Mouse (Mus musculus): ENCODE results near the gene Gm28845. TPM values are rescaled to one million over a fixed set of nuclear protein-coding genes. Genes with fewer than 3 reads are reported as not detected.

The Gm28845 gene
- not detected in 2 replicates for polyA plus RNA-seq (2015; fragmentation: Nextera tagmentation; extraction: Ambion mirVana)

DNA sequence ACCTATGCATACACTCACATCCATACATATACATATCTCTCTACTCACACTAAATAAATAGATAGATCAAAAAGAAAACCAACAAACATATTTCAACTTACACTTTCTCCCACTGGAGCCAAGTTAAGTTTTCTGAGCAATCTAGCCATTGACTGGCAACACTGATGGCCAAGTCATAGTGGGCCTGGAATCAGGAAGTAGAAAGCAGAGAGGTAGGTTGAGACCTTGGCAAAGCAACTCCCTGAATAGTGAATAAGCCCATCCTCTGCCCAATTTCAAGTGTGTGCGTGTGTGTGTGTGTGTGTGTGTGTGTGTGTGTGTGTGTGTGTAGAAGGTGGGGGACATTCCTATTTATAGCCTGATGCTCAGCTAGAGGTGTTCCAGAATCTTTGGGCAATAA lies at the start of gene Gm28845:
TSS of gene Gm28845 (minus strand) at position 121 of the 400 bp plus-strand sequence.
- TF ChIP-seq CTCF (IDR thresholded peaks at IDR 0.05), result no peak
- no peak for TF ChIP-seq EP300 (IDR thresholded peaks at IDR 0.05)
- H3K4me1 ChIP-seq (ENCODE audit: insufficient read depth, low read depth, low read length), result no peaks in the 10 kb centered on the region
- no peaks in the 10 kb centered on the region for H3K27me3 ChIP-seq (replicated peaks; ENCODE audit: insufficient read depth, low read length)
- no peaks in the 10 kb centered on the region for H3K9me3 ChIP-seq (ENCODE audit: low read length)
- no peak within 1 kb of the TSS for H3K4me2 ChIP-seq (replicated peaks; ENCODE audit: low read depth, low read length)
- DNase-seq (ENCODE audit: low spot score) (no peak), ATAC-seq (no peak)
- no peaks in the 10 kb centered on the region for H3K36me3 ChIP-seq (ENCODE audit: insufficient read depth, low read length)
- no peak within 1 kb of the TSS for H3K9ac ChIP-seq (replicated peaks; ENCODE audit: low read depth)
- no peak within 1 kb of the TSS for H3K27ac ChIP-seq (ENCODE audit: low read length)
- 60% methylated on average over 1 of the region's 1 CpGs for WGBS
- H3K4me3 ChIP-seq (ENCODE audit: low read depth, low read length), result no peak within 1 kb of the TSS

DNA sequence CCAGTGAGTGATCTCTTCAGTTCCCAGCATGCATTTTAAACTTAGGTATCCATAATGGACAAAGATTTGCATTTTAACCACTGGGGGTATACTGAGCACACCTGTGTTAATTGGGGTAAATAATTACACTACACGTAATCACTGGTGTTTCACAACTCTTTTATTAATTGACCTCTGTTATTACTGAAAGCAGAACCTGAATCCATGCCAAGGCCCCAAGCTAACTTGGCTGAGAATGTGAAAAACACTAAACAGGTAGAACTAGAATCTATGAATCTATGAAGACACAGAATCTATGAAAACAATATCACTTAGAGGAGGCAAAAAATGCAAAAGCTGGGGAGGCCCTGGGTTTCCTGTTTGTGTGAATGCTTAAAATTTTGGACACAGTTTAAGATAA lies 48.1 kb upstream of the Gm28845 start:
- no peak for ATAC-seq
- TF ChIP-seq EP300 (IDR thresholded peaks at IDR 0.05), result no peak
- no peak for TF ChIP-seq CTCF (IDR thresholded peaks at IDR 0.05)

DNA sequence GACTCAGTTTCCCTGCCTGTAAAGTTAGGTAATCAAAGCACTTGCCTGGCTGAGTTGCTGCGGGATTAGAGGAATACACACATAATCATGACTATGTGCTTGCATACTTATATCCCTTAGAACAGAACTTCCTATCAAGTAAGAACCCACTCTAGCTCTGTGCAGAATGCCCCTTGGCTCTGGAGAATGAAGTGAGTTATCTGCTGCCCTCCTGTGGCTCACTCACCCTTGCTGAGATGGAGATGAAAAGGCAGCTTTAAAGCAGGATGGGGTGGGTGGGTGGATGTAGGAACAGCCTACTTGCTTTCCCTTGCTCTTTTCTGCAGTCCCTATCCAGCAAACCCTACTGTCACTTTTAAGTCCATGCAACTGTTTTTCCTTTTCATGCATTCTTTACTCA lies 42.9 kb upstream of the Gm28845 start:
- DNase-seq (ENCODE audit: low spot score) (no peak), ATAC-seq (no peak)
- Histone ChIP-seq H3K27ac (ENCODE audit: low read length) (no peak overlapping the region), H3K4me1 (ENCODE audit: insufficient read depth, low read depth, low read length) (no peaks in the 10 kb centered on the region), H3K36me3 (ENCODE audit: insufficient read depth, low read length) (peaks cover 57% of the 10 kb centered on the region), H3K9ac (replicated peaks; ENCODE audit: low read depth) (no peak overlapping the region), H3K27me3 (replicated peaks; ENCODE audit: insufficient read depth, low read length) (no peaks in the 10 kb centered on the region), H3K4me3 (ENCODE audit: low read depth, low read length) (no peak overlapping the region), H3K9me3 (ENCODE audit: low read length) (no peaks in the 10 kb centered on the region), H3K4me2 (replicated peaks; ENCODE audit: low read depth, low read length) (no peak overlapping the region)
- WGBS, result 100% methylated on average over 1 of the region's 1 CpGs
- TF ChIP-seq CTCF (IDR thresholded peaks at IDR 0.05), result peak; percentile 24; the same call in 1 of the 2 replicates
- TF ChIP-seq EP300 (IDR thresholded peaks at IDR 0.05), result no peak

More for the DNA sequence above, 48.1 kb upstream of the Gm28845 start:
- no peaks in the 10 kb centered on the region for H3K9me3 ChIP-seq (ENCODE audit: low read length)
- H3K36me3 ChIP-seq (ENCODE audit: insufficient read depth, low read length), result peaks cover 43% of the 10 kb centered on the region
- no peak overlapping the region for H3K4me3 ChIP-seq (ENCODE audit: low read depth, low read length)
- no peak overlapping the region for H3K27ac ChIP-seq (ENCODE audit: low read length)
- no peaks in the 10 kb centered on the region for H3K4me1 ChIP-seq (ENCODE audit: insufficient read depth, low read depth, low read length)
- DNase-seq (ENCODE audit: low spot score), result no peak
- no peak overlapping the region for H3K4me2 ChIP-seq (replicated peaks; ENCODE audit: low read depth, low read length)
- no peaks in the 10 kb centered on the region for H3K27me3 ChIP-seq (replicated peaks; ENCODE audit: insufficient read depth, low read length)
- no peak overlapping the region for H3K9ac ChIP-seq (replicated peaks; ENCODE audit: low read depth)
- 90% methylated on average over 1 of the region's 1 CpGs for WGBS

DNA sequence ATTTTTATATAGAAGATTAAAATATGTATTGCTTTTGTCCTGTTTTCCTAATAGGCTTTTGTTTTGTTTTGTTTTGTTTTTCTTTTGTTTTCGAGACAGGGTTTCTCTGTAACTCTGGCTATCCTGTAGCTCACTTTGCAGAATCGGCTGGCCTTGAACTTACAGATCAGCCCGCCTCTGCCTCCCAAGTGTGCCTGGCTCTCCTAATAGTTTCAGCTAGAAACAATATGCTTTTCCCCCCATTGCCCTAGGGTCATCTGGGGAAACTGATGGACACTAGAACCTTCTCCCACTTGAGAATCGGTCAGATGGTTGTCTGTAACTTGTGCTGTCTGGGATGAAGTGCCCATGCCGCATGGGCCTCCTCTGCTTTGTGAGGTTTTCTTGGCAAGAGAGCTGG lies 36.8 kb upstream of the Gm28845 start:
- TF ChIP-seq CTCF (IDR thresholded peaks at IDR 0.05) (no peak), EP300 (IDR thresholded peaks at IDR 0.05) (no peak)
- no peak overlapping the region for H3K4me3 ChIP-seq (ENCODE audit: low read depth, low read length)
- WGBS, result 89% methylated on average over 5 of the region's 5 CpGs
- H3K27me3 ChIP-seq (replicated peaks; ENCODE audit: insufficient read depth, low read length), result no peaks in the 10 kb centered on the region
- no peak overlapping the region for H3K4me2 ChIP-seq (replicated peaks; ENCODE audit: low read depth, low read length)
- DNase-seq (ENCODE audit: low spot score), result no peak
- no peak overlapping the region for H3K9ac ChIP-seq (replicated peaks; ENCODE audit: low read depth)
- H3K4me1 ChIP-seq (ENCODE audit: insufficient read depth, low read depth, low read length), result no peaks in the 10 kb centered on the region
- peaks cover 20% of the 10 kb centered on the region; the same call in 1 of the 2 replicates for H3K36me3 ChIP-seq (ENCODE audit: insufficient read depth, low read length)
- no peak for ATAC-seq
- H3K9me3 ChIP-seq (ENCODE audit: low read length), result no peaks in the 10 kb centered on the region
- no peak overlapping the region for H3K27ac ChIP-seq (ENCODE audit: low read length)

DNA sequence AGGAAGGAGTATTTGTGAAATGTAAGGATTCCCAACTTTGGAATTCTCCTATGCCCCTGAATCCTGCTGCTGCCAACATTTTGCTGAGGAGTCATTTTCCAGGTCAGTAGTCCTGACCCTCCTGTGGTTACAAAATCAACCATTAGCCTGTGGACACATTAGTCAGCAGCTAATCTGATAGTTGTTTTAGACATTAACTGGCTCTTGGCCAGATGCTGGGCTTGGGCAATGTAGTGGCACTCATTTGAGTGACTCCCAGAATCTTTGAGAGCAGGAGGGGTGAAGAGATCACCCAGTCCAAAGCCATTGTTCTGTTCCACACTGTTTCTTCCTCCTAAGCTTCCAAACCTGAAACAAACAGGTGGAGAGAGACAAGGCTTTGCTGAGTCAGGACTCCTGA lies 35.5 kb upstream of the Gm28845 start:
- Histone ChIP-seq H3K4me3 (ENCODE audit: low read depth, low read length) (no peak overlapping the region), H3K9ac (replicated peaks; ENCODE audit: low read depth) (no peak overlapping the region), H3K36me3 (ENCODE audit: insufficient read depth, low read length) (peaks cover 7% of the 10 kb centered on the region; the same call in 1 of the 2 replicates), H3K4me1 (ENCODE audit: insufficient read depth, low read depth, low read length) (no peaks in the 10 kb centered on the region), H3K9me3 (ENCODE audit: low read length) (no peaks in the 10 kb centered on the region), H3K27me3 (replicated peaks; ENCODE audit: insufficient read depth, low read length) (no peaks in the 10 kb centered on the region), H3K4me2 (replicated peaks; ENCODE audit: low read depth, low read length) (no peak overlapping the region), H3K27ac (ENCODE audit: low read length) (no peak overlapping the region)
- DNase-seq (ENCODE audit: low spot score) (peak; percentile 64), ATAC-seq (peak; percentile 65)
- TF ChIP-seq EP300 (IDR thresholded peaks at IDR 0.05) (no peak), CTCF (IDR thresholded peaks at IDR 0.05) (no peak)

DNA sequence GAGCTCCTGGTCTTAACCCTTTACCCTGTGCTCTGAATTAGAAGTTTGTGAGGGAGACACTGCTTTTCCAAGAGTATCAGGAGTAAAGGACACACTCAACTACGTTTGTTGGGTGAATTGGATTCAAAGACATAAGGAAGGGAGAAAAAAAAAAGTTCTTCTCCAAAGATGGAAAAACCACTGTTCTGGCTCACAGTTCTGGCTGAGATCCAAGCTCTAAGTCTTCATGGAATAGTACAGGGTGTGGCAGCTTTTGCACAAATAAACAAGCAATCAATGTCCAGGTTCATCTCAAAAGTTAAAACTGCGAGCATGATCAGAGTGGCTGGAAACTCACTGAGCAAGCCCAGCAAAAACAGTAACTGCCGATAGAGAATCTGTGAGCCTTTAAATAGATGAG lies 28.6 kb upstream of the Gm28845 start:
- H3K9me3 ChIP-seq (ENCODE audit: low read length), result no peaks in the 10 kb centered on the region
- no peak overlapping the region for H3K9ac ChIP-seq (replicated peaks; ENCODE audit: low read depth)
- no peaks in the 10 kb centered on the region for H3K4me1 ChIP-seq (ENCODE audit: insufficient read depth, low read depth, low read length)
- H3K4me2 ChIP-seq (replicated peaks; ENCODE audit: low read depth, low read length), result no peak overlapping the region
- WGBS, result 68% methylated on average over 3 of the region's 3 CpGs
- H3K36me3 ChIP-seq (ENCODE audit: insufficient read depth, low read length), result no peaks in the 10 kb centered on the region
- no peak for TF ChIP-seq EP300 (IDR thresholded peaks at IDR 0.05)
- TF ChIP-seq CTCF (IDR thresholded peaks at IDR 0.05), result no peak
- no peak overlapping the region for H3K4me3 ChIP-seq (ENCODE audit: low read depth, low read length)
- no peak overlapping the region for H3K27ac ChIP-seq (ENCODE audit: low read length)
- H3K27me3 ChIP-seq (replicated peaks; ENCODE audit: insufficient read depth, low read length), result no peaks in the 10 kb centered on the region
- DNase-seq (ENCODE audit: low spot score) (no peak), ATAC-seq (no peak)

DNA sequence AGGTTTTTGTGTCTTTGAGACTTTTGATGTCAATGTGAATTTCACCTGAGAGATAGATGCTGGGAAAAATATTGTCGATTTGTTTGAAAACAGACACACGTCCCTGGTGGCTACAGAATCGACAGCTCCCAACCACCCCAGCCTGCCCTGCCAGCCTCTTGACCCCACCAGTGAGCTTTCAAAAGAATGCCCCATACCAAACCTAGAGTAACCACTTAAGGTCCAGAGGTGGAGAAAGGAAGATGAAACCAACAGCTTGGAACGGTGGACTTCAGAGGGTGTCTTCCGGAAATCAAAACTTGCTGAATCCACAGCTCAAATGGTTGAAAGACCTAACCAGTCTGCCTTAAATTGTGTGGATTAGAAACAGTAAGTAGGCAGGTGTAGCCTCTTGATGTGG lies 28.0 kb upstream of the Gm28845 start:
- Histone ChIP-seq H3K27ac (ENCODE audit: low read length) (no peak overlapping the region), H3K9ac (replicated peaks; ENCODE audit: low read depth) (no peak overlapping the region), H3K4me1 (ENCODE audit: insufficient read depth, low read depth, low read length) (no peaks in the 10 kb centered on the region), H3K27me3 (replicated peaks; ENCODE audit: insufficient read depth, low read length) (no peaks in the 10 kb centered on the region), H3K36me3 (ENCODE audit: insufficient read depth, low read length) (no peaks in the 10 kb centered on the region), H3K4me2 (replicated peaks; ENCODE audit: low read depth, low read length) (no peak overlapping the region), H3K4me3 (ENCODE audit: low read depth, low read length) (no peak overlapping the region), H3K9me3 (ENCODE audit: low read length) (no peaks in the 10 kb centered on the region)
- 81% methylated on average over 5 of the region's 5 CpGs for WGBS
- no peak for TF ChIP-seq EP300 (IDR thresholded peaks at IDR 0.05)
- no peak for TF ChIP-seq CTCF (IDR thresholded peaks at IDR 0.05)
- DNase-seq (ENCODE audit: low spot score), result no peak
- ATAC-seq, result no peak

All from lung, postnatal 0 days (tissue).